Mouse (Mus musculus) T-cell, adult 2 months (primary cell): ENCODE results near the gene Fut11.

Source experiments
- DNase-seq: peaks from one replicate; pipeline ENCODE4 v3.0.0; 2022; ENCODE audit warnings: low spot score

Fut11 gene

DNA sequence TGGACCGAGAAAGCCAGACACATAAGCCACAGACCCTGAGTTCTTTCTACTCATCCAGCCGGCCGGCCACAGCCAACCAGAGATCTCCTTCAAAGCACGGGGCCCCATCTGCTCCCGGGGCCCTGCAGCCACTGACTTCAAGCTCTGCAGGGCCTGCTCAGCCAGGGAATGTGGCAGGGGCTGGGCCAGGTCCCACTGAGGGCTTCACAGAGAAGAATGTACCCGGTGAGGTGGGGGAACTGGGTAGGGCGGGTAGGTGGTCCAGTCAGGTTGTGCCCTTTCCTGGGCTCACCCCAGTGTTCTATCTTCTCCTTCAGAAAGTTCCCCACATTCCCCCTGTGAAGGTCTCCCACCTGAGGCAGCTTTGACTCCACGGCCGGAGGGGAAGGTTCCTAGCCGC lies 23.7 kb downstream of the Fut11 start:
- no peak for DNase-seq

DNA sequence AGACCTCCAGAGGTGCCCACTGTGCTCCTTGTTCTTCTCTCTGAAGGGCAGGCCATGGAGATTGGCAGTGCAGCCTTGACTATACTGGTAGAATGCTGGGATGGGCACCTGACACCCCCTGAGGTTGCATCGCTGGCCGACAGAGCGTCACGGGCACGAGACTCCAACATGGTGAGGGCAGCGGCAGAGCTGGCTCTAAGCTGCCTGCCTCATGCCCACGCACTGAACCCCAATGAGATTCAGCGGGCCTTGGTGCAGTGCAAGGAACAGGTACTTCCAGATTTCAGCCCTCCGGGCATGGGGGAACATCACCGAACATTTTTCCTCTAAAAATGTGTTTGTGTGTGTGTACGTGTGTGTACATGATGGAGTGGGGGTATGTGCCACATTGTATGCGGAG lies 25.0 kb downstream of the Fut11 start:
- DNase-seq, result no peak

DNA sequence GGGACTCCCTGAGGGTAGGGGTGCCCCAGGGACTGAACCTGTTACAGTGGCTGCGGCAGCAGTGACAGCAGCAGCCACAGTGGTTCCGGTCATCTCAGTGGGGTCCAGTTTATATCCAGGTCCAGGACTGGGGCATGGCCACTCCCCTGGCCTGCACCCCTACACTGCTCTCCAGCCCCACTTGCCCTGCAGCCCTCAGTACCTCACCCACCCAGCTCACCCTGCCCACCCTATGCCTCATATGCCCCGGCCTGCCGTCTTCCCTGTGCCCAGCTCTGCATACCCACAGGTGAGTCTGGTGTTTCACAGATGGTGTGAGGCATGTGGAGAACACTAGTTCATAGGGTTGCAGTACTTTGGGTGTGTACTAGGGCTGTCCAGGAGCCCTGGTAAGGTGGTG lies 26.6 kb downstream of the Fut11 start:
- no peak for DNase-seq

DNA sequence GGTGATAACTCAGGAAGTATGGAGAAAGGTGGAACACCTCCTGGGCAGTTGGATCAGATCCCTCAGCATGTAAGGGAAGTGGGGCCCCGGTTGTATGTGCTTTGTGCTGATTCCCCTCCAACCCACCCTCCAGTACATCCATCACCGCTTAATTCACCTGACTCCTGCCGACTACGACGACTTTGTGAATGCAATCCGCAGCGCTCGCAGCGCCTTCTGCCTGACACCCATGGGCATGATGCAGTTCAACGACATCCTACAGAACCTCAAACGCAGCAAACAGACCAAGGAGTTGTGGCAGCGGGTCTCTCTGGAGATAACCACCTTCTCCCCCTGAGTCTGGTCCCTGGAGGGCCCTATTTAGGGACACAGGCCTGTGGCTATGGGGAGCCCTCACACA lies 28.2 kb downstream of the Fut11 start:
- DNase-seq, result no peak

DNA sequence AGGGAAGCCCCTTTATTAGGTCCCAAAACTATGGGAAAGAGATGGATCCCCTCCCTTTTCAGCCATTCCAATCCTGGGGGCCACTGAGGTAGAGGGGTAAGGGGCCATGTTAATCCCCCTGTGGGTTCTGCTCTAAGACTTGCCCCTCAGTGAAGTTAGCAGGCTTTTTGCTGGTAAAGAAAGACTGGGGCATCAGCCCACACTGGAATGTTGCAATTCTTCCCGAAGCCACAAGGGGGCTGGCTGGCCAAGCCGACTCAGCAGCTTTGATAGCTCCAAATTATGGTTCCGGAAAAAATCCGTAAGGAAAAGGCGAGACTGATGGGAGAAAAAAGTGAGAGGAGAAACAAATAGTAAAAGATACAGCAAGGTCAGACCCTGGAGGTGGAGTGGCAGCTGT lies 29.3 kb downstream of the Fut11 start:
- peak; percentile 38 for DNase-seq

DNA sequence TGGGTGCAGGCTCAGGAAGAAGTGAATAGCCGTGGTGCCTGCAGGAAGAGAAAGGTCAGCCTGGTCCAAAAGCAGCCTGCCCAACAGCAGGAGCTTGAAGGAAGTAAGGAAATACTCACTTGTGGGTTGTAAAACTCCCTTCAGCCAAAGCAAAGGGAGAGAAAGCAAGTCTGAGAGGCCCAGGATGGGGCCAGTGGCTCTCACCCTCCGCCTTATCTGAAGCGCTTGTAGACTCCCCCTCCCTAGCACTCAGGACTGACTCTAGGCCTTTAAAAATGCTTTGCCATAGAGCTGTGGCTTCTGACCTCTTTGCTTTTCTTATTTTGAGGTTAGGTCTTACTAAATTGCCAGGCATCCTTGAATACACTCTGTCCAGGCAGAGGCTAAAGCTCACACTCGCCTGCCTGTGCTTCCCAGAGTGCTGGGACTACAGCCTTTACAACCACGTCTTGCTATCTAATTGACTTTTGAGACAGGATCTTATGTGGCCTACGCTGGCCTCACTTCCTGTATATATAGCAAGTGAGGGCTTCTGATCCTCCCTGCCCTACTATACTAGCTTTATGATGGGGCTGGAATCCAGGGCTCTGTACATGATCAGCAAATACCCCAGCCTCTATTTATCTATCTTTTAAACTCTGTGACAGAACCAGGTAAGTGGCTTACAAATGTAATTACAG lies 31.0 kb downstream of the Fut11 start:
- DNase-seq, result no peak

DNA sequence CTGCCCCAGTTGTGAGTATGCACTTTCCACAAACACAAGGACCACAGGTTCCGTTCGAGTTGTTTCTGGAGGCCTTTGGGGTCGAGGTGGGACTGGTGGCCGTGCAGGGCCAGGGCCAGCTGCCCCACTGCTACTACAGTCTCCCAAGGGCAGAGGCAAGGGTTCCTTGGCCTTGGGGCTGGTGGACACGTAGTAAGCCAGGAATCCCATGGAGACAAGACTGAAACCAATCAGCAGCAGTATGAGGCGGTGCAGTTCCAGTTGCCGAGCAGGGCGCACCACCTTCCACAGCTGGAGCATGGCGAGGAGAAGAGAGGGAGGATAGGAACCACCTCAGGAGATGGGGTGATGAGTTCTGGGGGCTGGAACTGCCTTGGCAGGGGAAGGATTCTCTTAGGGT lies 35.1 kb downstream of the Fut11 start:
- DNase-seq, result no peak

DNA sequence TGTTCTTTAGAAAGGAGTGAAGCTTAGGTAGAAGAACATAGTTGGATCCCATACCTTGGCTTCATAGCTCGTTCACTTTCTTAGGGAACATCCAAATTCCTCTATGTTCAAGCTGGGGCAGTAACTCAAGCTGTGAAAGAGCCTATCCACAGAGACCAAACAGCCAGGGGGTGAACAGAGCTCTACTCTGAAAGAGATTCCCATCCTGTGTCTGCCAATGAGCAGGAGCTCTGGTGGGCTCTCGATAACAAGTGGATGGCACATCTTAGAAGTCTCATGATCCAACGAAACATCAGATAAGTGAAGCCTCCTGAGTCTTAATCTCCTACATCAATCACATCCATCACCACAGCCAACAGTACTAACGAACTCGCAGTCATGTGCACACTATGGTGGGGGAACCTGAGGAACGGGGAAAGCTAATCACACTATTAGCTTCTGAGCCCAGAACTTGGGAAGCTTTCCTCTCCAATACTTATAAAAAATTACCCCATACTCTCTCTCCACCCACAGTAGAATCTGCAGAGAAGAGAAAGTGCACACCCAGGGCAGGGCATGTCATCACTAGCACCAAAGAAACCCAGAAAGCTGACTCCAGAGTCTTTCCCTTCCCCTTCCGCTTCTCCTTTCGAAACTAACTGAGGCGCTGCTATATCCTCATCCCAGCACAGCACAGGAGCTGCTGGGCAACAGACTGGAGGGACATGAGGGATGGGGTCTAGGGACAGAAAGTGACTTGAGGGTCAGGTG lies 36.3 kb downstream of the Fut11 start:
- DNase-seq, result no peak

DNA sequence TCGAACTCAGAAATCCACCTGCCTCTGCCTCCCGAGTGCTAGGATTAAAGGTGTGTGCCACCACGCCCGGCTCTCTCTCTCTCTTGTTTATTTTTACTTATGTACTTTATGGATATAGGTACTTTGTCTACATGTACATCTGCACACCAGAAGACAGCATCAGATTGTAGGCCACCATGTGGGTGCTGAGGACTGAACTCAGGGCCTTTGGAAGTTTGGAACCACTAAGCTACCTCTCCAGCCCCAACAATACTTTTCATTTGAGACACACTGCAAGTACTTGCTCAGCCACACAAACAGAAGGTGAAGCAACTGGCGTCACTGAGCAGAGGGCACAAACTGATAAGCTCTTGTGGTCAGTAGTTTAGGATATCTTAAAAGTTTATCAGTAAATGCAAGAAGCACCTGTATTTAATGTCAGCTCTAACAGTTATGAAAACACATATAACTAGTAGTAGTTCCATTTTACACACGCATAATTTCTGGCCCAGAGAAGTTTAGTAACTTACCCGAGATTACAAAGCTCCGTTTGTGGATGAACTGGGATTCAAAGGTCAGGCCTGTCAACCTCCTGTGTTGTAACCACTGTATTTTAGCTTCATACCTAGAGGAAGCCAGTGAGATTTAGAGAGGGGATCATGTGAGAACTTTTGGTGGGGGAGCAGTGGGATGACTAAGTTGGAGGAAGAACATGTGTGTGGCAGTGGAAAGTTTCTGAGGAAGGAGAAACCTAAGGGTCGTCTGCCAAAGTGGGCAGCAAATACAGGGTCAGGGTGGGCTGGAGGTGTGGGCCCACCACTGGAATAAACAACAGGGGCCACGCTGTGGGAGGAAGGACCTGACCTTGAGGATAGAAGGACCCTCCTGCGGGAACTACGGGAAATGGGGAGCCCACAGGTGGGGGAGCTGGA lies 38.5 kb downstream of the Fut11 start:
- no peak for DNase-seq

DNA sequence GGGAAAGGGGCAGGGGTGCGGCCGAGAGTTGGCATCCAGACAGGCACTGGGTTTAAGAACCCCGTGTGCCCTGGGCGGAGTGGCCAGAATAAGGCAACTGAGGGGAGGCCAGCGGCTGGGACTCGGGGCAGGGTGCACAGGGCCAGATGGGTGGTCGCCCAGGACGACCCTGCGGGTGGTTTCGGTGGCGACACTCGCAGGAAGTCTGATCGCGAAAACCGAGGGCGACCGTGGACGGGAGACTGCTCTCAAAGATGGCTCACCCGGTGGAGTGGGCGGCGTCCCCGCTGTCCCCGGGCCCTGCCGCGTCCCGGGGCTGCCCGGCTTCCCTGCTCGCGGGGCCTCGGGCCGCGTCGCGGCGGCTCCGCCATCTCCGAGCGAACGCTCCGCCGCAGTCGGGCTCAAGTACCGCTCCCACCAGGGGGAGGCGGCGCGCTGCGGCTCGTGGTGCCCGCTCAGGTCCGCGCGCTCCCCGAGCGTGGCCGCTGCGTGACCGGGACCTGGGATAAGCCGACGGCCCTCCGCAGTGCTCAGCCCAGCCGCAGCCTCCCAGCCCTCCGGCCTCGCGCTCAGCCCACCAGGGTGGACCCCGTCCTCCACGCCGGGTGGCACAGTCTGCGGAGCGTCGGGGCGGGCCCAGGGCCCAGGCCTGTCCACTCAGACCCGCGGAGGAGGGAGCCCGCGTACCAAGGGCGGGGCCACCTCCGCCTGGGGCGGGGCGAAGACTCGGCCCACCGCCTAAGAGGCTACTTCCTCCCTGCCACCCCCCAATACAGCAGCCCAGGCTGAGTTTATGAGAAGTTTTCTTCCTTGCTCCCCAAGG lies 39.4 kb downstream of the Fut11 start, which contains the start of gene Ndst2:
Ndst2 (minus strand) TSS at position 611 of the 823 bp plus-strand sequence.
- peak; percentile 78 for DNase-seq

DNA sequence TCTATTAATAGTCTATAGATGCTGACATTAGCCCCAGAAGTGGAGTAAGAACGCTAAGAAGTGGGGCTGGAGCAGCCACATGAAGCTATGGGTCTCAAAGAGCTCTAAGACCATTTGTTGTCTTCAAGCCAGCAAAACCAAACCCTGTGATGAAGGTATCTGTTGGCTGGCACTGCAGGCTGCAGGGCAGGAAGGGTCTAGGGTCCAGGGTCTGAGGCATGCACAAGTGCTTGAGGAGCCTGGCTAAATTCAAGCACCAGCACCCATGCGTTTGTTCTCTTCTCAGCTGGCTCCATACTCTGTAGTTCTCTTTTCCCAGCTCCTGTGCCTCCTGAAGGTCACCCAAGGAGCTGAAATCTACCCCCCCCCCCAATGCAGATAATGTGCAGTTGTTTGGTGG lies 40.3 kb downstream of the Fut11 start:
- no peak for DNase-seq

DNA sequence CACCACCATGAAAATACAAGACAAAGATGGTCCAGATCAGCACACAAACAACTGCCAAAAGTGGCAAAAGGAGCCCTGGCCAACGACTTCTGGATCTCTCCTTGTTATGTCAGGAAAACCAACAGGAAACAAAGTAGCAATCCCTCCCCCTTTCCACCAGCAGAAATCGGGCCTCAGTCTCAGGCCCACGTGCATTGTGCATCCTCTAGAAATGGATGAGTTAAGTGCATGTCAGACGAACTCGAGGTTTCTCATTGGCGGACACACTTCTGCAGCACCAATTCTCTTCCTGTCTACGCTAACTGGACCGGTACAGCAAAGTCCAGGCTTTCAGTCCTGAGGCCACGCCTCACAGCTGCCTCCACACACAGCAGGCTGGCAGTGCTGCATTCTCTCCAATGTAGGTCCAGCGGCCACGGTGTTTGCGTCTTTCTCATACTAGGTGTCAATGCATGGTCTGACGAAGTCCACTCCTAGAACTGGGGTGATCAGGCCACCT lies 41.2 kb downstream of the Fut11 start:
- no peak for DNase-seq

DNA sequence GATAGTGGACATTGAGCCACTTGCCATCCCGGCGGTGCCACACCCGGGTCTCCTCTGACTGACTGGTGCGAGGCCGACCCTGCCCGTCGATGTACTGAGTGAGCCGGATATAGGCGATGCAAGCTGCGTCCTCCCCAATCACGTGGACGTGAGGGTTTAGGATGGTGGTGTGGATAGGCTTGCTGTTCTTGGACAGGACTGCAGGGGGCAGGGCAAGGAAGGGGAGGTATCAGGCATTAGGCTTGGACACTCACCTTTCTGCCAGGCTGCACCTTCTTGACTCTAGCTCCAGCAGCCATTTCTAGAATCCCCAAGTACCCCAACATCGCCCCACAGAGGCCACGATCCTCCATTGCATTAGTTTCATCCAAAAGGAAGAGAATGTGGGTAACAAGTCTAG lies 42.5 kb downstream of the Fut11 start:
- peak; percentile 22 for DNase-seq

DNA sequence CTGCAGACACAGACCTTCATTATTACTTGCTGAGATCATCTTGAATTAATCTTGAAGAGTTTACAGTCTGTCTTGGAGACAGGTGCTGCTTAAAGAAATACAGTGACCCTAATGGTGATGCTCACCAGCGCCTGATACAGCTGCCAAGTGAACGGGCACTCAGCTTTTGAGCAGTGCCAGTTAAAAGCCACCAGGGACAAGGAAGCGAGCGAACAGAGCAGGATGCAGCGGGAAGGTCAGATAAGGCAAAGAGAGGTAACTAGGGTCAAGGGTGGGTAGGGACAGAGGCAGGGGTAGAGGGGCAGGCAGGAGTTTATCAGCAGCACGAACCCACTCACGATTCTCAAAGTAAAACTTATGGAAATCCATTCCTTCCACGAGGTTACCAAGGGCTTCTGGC lies 43.7 kb downstream of the Fut11 start:
- DNase-seq, result no peak

DNA sequence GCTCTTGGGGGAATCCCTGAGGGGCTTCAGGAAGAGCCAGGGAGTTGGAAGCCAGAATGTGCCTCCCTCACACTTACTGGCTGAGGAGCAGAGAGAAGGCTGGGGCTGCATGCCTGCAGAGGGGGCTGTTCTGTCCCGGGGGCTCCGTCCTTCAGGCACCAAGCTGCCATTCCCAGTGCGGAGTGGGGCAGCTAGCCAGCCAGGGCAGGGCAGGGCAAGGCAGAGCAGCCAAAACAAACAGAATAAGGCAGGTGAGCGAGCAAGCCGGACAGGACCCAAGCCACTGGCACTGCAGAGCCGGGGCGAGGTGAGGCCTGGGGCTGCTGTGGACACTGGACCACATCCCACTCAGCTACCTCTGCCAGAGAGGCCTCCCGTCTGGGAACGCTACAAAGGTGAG lies 46.5 kb downstream of the Fut11 start:
- no peak for DNase-seq

DNA sequence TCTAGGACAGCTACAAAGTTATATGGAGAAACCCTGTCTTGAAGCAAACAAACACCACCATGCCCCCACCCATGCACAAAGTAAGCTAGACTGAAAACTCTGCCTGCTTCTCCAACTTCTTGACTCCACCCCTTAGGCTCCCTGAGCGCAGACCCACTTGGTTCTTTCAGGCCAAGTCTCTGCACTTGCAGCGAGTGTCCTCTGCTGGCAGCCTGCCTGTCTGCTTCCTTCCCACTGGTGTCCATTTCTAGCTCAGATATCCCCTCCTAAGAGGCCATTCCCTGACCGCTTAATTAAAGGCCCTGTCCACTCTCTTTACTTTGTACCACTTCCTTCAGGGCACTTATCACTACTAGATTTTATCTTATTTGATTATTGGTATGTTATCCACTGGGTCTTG lies 48.8 kb downstream of the Fut11 start:
- DNase-seq, result no peak

DNA sequence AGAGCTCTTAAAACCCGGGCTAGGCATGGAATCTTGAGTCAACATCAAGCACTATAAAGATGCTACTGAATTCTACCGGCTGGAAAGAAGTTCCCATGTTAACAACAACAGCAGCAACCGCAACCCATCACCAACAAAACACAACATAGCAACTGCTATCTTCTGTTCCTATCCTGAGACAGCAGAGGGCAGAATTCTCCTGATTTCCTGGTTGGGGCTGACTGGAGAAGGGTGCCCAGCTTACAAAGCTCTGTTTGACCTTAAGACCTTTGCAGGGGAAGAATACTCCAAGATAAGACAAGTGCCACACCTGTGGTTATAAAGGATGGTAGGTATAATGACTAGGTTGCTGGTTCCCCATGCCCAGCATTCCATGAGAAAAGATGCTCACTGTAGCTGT lies 52.2 kb downstream of the Fut11 start:
- DNase-seq, result no peak

DNA sequence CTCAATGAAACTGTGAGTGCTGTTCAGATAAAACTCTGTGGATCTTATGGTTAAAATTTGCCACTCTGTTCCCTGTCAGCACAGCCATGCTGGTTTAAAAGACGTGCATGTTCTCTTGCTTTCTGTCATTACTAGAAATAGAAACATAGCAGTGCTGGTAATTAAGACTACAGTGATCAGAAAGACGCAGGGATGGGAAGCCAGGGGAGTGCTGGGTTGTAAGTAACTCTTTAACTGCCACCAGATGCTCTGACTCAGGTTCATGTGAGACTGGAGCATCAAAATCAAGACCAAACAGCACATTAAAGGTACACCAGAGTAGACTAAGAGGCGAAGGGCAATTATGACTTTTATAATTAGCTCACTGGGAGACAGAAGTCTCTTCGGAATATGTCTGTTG lies 53.6 kb downstream of the Fut11 start:
- DNase-seq, result no peak

DNA sequence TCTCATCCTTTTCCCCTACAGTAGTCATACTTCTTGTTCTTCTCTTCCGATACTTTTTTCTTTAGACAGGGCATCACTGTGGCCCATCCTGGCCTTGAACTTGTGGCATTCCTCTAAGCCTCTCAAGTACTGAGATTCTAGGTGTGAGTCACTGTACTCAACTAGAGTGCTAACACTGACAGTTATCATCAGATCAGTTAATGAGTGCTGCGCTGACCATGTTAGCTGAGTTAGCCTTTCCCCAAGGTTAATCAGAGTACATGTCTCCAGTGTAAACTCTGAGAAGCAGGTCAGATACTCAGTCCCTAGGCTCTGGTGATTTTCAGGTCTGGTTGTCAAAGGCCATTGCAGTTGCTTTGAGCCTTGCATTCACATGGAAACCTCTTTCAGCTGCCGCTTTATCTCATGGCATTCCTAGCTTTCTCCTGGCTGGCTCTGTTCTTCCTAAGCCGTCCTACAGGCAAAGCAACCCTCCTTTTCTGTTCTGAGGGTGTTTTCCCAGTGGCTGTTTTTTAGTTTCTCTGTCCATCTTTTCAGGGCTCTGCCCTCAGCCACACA lies 54.8 kb downstream of the Fut11 start:
- no peak for DNase-seq

DNA sequence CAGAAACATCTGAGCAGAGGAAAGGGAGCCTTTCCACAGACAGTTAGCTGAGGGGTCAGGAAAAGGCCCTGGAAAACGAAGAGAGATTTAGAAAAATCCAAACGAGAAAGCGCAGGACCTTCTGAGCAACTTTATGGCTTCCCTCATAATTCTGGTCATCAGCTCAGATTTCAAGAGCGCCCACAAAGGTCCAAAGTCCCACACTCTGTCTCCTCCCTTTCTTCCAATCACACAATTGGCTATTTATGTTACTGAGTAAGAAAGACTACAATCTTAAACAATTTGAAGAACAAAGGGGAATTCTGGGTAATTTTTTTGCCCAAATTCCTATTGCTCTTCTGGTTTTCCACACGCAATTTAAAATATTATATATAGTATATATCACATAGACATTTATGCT lies 55.7 kb downstream of the Fut11 start:
- DNase-seq, result no peak
